Mouse (Mus musculus): Measurements from ENCODE around the gene D10Wsu102e.

GRCm38 (mm10) chr10:83343828-83344685 is 16.0 kb upstream of the D10Wsu102e start:
- TF ChIP-seq CTCF (conservative IDR thresholded peaks at IDR 0.05; ENCODE audit: low read length) = no peak
- no peak for TF ChIP-seq NANOG (IDR thresholded peaks at IDR 0.05; ENCODE audit: borderline replicate concordance, low read length)
